ENCODE assay signal across 9 mouse cellular contexts in genomic region chr10:60080171-60080570, GRCm38 (mm10). TPM values are rescaled to one million over a fixed set of nuclear protein-coding genes. Genes with fewer than 3 reads are reported as not detected.
DNase-seq lines count a peak whose midpoint lies in the region; ATAC-seq and TF ChIP-seq lines count a peak whose summit lies in the region.
"Had no signal": no experiment of that assay in that cellular context is flagged by ENCODE, and none has a peak within 500 bp of the region (broad histone marks: within the 10 kb centered on the region; RNA-seq: fewer than 3 reads in every experiment).

No protein-coding gene starts in this region.

- H3K4me1 ChIP-seq in heart, embryonic 14.5 days (ENCODE audit: control insufficient read depth in 2 of 2, insufficient read depth in 2 of 2, low read length in 2 of 2): peaks cover 37 to 54% of the 10 kb centered on the region in 2 experiments
- H3K4me1 ChIP-seq in liver, postnatal 0 days (ENCODE audit: insufficient read depth): peaks cover 54% of the 10 kb centered on the region
- H3K4me1 ChIP-seq in stomach, postnatal 0 days (replicated peaks; ENCODE audit: control insufficient read depth, insufficient read depth): 0 out of 2 replicates have a peak, but pooled peaks cover 5% of the 10 kb centered on the region

- no peak for TF ChIP-seq CTCF in liver, postnatal 0 days (IDR thresholded peaks at IDR 0.05; ENCODE audit: low read depth)
- TF ChIP-seq CTCF in stomach, postnatal 0 days (IDR thresholded peaks at IDR 0.05; ENCODE audit: low read depth): no peak

- peaks cover 11% of the 10 kb centered on the region for H3K27me3 ChIP-seq in heart, embryonic 14.5 days (ENCODE audit: control insufficient read depth, insufficient read depth, low read length)
- H3K27me3 ChIP-seq in liver, postnatal 0 days (ENCODE audit: insufficient read depth, low read length): no peaks in the 10 kb centered on the region
- H3K27me3 ChIP-seq in stomach, postnatal 0 days (ENCODE audit: control insufficient read depth, insufficient read depth, low read length): no peaks in the 10 kb centered on the region
- H3K27me3 ChIP-seq: hindbrain, embryonic 15.5 days; midbrain, embryonic 12.5 days had no signal

- WGBS in heart, embryonic 14.5 days: 39% methylated on average over 3 of the region's 3 CpGs
- WGBS in liver, postnatal 0 days (ENCODE audit: insufficient replicate concordance): 60% methylated on average over 3 of the region's 3 CpGs
- WGBS in stomach, postnatal 0 days: 55% methylated on average over 3 of the region's 3 CpGs

- peak; percentile 19 to 29 for DNase-seq in urinary bladder, adult 18-20 months (ENCODE audit: low spot score in 2 of 2)
- no peak for DNase-seq in urinary bladder, postnatal 4 days (ENCODE audit: low spot score in 2 of 2)
- peak; percentile 37 for DNase-seq in liver, postnatal 0 days
- no peak for DNase-seq in stomach, postnatal 0 days (ENCODE audit: low spot score)
- DNase-seq in adrenal gland, postnatal 36 days: no peak
- DNase-seq in left cerebral cortex, adult 9 months (ENCODE audit: low spot score in 2 of 2): no peak

- H3K36me3 ChIP-seq in heart, embryonic 14.5 days (ENCODE audit: control insufficient read depth, insufficient read depth, low read length): no peaks in the 10 kb centered on the region
- H3K36me3 ChIP-seq in liver, postnatal 0 days (replicated peaks; ENCODE audit: insufficient read depth, low read length): no peaks in the 10 kb centered on the region
- H3K36me3 ChIP-seq in stomach, postnatal 0 days (ENCODE audit: control insufficient read depth, insufficient read depth, low read length): no peaks in the 10 kb centered on the region
- H3K36me3 ChIP-seq: hindbrain, embryonic 15.5 days; midbrain, embryonic 12.5 days had no signal

- peak; percentile 70 for ATAC-seq in heart, embryonic 14.5 days (ENCODE audit: insufficient number of reproducible peaks, insufficient read depth, low FRiP score, low read depth)
- peak; percentile 16; the same call in 1 of the 2 replicates for ATAC-seq in liver, postnatal 0 days
- ATAC-seq in stomach, postnatal 0 days (ENCODE audit: low FRiP score, low TSS enrichment): no peak

- H3K4me3 ChIP-seq in heart, embryonic 14.5 days (ENCODE audit: control insufficient read depth in 1 of 2, insufficient read depth in 1 of 2, low read depth in 1 of 2, low read length in 2 of 2): no peak overlapping the region
- H3K4me3 ChIP-seq in liver, postnatal 0 days (ENCODE audit: low read depth, low read length): no peak overlapping the region
- H3K4me3 ChIP-seq in stomach, postnatal 0 days (ENCODE audit: low read depth, low read length): no peak overlapping the region
- H3K4me3 ChIP-seq: hindbrain, embryonic 15.5 days; midbrain, embryonic 12.5 days had no signal

- no peak for TF ChIP-seq EP300 in liver, postnatal 0 days (IDR thresholded peaks at IDR 0.05; ENCODE audit: low read depth)
- TF ChIP-seq EP300 in stomach, postnatal 0 days (optimal IDR thresholded peaks at IDR 0.05): no peak

- H3K27ac ChIP-seq in heart, embryonic 14.5 days (replicated peaks in 1 of 2; ENCODE audit: control insufficient read depth in 1 of 2, insufficient read depth in 1 of 2, low read depth in 2 of 2, low read length in 2 of 2): peak overlapping the region in 1 of 2 experiments; percentile 83; a peak in 3 of 4 replicates
- H3K27ac ChIP-seq in liver, postnatal 0 days (ENCODE audit: low read depth): peak overlapping the region; percentile 76
- 0 out of 2 replicates have a peak overlapping the region, but pooled peaks have one; percentile 13 for H3K27ac ChIP-seq in stomach, postnatal 0 days (replicated peaks)
- H3K27ac ChIP-seq: midbrain, embryonic 12.5 days had no signal

- H3K9ac ChIP-seq in heart, embryonic 14.5 days (ENCODE audit: low read length): no peak overlapping the region
- no peak overlapping the region for H3K9ac ChIP-seq in liver, postnatal 0 days (replicated peaks)
- no peak overlapping the region for H3K9ac ChIP-seq in stomach, postnatal 0 days (ENCODE audit: low read length)
- H3K9ac ChIP-seq: hindbrain, embryonic 15.5 days; midbrain, embryonic 12.5 days had no signal

- peak overlapping the region; percentile 19; the same call in 1 of the 2 replicates for H3K4me2 ChIP-seq in heart, embryonic 14.5 days (ENCODE audit: low read length)
- no peak overlapping the region for H3K4me2 ChIP-seq in liver, postnatal 0 days (ENCODE audit: low read depth, low read length)
- H3K4me2 ChIP-seq in stomach, postnatal 0 days (replicated peaks; ENCODE audit: low read depth): no peak overlapping the region
- H3K4me2 ChIP-seq: hindbrain, embryonic 15.5 days; midbrain, embryonic 12.5 days had no signal

- no peaks in the 10 kb centered on the region for H3K9me3 ChIP-seq in heart, embryonic 14.5 days (ENCODE audit: control insufficient read depth, low read length)
- no peaks in the 10 kb centered on the region for H3K9me3 ChIP-seq in liver, postnatal 0 days (ENCODE audit: low read length)
- H3K9me3 ChIP-seq in stomach, postnatal 0 days (ENCODE audit: control insufficient read depth, low read length): no peaks in the 10 kb centered on the region
- H3K9me3 ChIP-seq: hindbrain, embryonic 15.5 days; midbrain, embryonic 12.5 days had no signal

RNA-seq across cellular contexts. Expression of gene Spock2, which starts 25.8 kb away (rescaled TPM):
- polyA plus RNA-seq in heart, embryonic 14.5 days (2014; fragmentation: Nextera tagmentation; extraction: Ambion mirVana): 2.6 and 3.7 TPM in 2 replicates
- polyA plus RNA-seq in liver, postnatal 0 days (2015; fragmentation: Nextera tagmentation; extraction: Ambion mirVana): 0.09 and 0.11 TPM in 2 replicates
- polyA plus RNA-seq in stomach, postnatal 0 days (2015; fragmentation: Nextera tagmentation; extraction: Ambion mirVana): 3.6 and 4.1 TPM in 2 replicates
- 10 to 100 TPM; 29.0 to 34.4 TPM for total RNA-seq in adrenal gland, postnatal 36 days (2021)

Comparison
In these comparisons a context has a peak if more than half of its experiments do, and no peak if none do; other contexts are left out.
1. DNase-seq: peak in urinary bladder, adult 18-20 months (2 of 2) and liver, postnatal 0 days (single experiment); none in urinary bladder, postnatal 4 days (0 of 2), stomach, postnatal 0 days (single experiment), adrenal gland, postnatal 36 days (0 of 2) and left cerebral cortex, adult 9 months (0 of 2).